Mouse (Mus musculus) C2C12 (cell line): ENCODE data around the gene 9630041A04Rik.

Experiments
- CTCF ChIP-seq: IDR thresholded peaks from one replicate; pipeline ENCODE4 v1.5.1; 2011; ENCODE audit not compliant: control insufficient read depth, insufficient read depth, insufficient read length
- MAX ChIP-seq: IDR thresholded peaks from one replicate; pipeline ENCODE4 v1.6.1; 2011; ENCODE audit warnings: mild to moderate bottlenecking, control low read depth
- USF1 ChIP-seq: IDR thresholded peaks from one replicate; pipeline ENCODE4 v1.6.1; 2011; ENCODE audit warnings: low read depth, mild to moderate bottlenecking, control low read depth, moderate library complexity

DNA sequence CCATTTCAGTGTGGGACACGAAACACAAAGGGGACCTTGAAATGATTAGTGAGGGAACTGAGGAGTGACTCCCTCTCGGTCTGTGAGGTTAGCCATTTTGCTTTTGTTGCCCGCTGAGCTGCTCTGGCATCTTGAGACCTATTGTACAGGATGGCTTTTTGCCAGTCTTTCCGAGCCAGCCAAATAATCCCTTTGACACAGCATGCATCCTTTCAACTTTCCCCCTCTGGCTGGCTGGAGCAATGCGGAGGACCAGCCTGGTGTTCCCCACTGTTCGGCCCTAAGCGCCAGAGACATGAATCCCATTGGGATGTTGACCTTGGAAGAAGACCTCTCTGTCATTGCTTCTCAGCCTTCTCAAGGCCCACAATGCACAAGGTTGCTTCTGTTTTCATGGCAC is 37.7 kb upstream of the 9630041A04Rik start:
- TF ChIP-seq CTCF (no peak), MAX (no peak), USF1 (no peak)
